Mouse (Mus musculus) inflammation-experienced regulatory T-cells, adult 6 months (primary cell): Measurements from ENCODE around the gene Oprl1. TPM values are rescaled to one million over a fixed set of nuclear protein-coding genes. Genes with fewer than 3 reads are reported as not detected.

Source experiments
- ATAC-seq: one replicate; pipeline ENCODE4 v1.8.0; 2017
- polyA plus RNA-seq, 3 experiments: library from polyadenylated mRNA; unstranded; fragments of 100-300 nt; shearing (Covaris generic); gene quantifications; one replicate each; pipeline ENCODE4 v1.2.1; 2017

Gene Oprl1
- polyA plus RNA-seq = under 1 TPM in 1 of 3 experiments, not detected in 2; 0.68 TPM

DNA sequence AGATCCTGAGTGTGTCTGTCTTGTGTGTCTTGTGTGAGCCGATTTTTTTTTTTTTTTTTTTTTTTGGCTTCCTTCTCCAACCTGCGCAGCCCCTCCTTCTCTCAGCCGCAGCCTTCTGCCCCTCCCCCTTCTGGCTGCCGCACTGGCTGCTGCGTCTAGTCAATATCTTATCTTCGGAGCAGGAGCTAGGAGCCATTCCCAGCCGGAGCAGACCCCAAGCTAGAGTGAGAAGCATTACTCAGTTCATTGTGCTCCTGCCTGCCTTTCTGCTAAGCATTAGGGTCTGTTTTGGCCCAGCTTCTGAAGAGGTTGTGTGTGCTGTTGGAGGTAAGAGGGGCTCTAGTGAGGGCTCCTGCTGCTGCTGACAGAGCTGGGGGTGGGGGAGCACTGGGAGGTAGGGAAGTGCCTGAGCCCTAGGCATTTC is at the start of gene Oprl1:
Gene Oprl1 (plus strand): TSS at position 114 of the 424 bp plus-strand sequence.
- ATAC-seq = no peak

GRCm38 (mm10) chr2:181670285-181670912 is 44.4 kb upstream of the Oprl1 start:
- no peak for ATAC-seq

GRCm38 (mm10) chr2:181670913-181671311 is 43.9 kb upstream of the Oprl1 start:
- no peak for ATAC-seq

DNA sequence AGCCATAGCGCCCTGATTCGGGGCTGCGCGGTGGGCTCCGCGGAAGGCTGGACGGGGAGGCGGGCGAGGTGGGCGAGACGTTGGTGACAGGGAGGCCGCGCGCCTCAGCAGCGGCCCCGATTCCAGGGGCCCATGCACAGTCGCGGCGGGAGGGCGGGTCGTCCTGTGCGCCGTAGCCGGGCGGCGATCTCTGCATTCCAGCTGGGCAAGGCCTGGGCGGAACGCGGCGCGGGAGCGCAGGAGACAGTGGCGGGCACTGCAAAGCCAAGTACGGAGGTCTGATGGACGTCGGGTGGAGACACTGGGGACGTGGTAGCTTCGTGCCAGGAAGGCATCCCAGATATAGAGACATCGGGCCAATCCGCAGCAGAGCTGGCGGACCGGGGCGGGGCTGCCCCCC is 43.5 kb upstream of the Oprl1 start, which contains the start of gene Sox18:
Gene Sox18 (minus strand): TSS at position 315 of the 400 bp plus-strand sequence.
- ATAC-seq = no peak

- no peak for ATAC-seq
Observed at GRCm38 (mm10) chr2:181671984-181672383, 42.8 kb upstream of the Oprl1 start.

- ATAC-seq = no peak
Observed at GRCm38 (mm10) chr2:181673501-181673900, 41.3 kb upstream of the Oprl1 start.

GRCm38 (mm10) chr2:181674934-181675333 is 39.9 kb upstream of the Oprl1 start:
- no peak for ATAC-seq

DNA sequence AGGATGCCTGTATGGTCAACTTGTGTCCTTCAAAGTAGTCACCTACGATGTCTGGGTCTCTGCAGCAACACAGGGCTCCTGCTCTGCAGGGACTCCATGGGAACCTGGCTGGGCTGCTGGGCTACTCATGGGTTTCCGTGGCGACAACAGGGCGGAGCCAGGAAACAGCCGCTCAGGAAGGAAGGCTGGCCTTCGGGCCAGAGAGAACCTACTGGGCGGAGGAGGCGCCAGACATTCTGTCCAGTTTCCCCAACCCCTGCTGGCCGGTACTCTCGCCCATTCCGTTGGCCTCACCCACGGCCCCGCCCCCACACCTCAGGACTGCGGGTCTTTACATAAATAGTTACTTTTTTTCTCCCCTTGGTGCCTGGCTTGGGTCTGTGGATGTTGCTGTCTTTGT is 39.4 kb upstream of the Oprl1 start:
- ATAC-seq = no peak

GRCm38 (mm10) chr2:181676424-181676823 is 38.4 kb upstream of the Oprl1 start:
- ATAC-seq = no peak

GRCm38 (mm10) chr2:181677096-181677754 is 37.6 kb upstream of the Oprl1 start:
- no peak for ATAC-seq

- no peak for ATAC-seq
Observed at GRCm38 (mm10) chr2:181677755-181678098, 37.1 kb upstream of the Oprl1 start.

- ATAC-seq = peak; percentile 69
Observed at GRCm38 (mm10) chr2:181678780-181679179, 36.0 kb upstream of the Oprl1 start.

DNA sequence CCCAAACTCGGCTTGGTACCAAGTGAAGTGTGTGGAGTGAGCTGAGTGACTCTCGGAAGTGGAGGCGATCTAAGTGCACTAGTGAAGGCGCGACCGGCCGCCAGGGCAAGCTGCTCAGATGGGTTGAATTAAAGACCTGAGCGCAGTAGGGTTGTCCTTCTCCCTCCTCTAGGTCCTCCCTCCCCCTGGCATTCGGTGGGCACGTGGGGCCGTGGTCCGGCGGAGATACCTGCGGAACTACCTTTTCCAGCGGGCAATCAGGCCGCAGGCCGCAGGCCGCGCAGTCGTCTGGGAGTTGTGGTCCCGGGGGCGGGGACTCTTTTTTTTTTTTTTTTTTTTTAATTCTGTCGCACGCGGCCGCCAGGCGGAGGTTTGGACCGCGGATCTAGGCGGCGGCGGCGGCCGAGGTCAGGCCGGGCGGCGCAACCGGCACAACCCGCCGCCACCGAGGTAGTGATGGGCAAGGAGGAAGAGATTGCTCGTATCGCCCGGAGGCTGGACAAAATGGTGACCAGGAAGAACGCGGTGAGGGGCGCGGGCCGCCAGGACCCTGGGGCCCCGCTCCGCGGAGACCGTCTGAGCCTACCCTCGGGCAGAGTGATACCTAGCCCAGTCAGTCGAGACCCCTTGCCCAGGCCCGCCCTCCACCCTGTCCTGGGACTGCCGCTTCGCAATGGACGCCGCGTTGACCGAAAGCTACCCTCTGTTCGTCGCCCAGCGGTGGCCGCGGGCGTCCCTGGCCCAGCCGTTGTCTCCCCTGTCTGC is 34.7 kb upstream of the Oprl1 start, which contains the start of gene Tcea2:
Gene Tcea2 (plus strand): TSS at position 360 of the 765 bp plus-strand sequence.
- ATAC-seq = peak; percentile 66

- peak; percentile 51 for ATAC-seq
Observed at GRCm38 (mm10) chr2:181680716-181681117, 34.1 kb upstream of the Oprl1 start.

DNA sequence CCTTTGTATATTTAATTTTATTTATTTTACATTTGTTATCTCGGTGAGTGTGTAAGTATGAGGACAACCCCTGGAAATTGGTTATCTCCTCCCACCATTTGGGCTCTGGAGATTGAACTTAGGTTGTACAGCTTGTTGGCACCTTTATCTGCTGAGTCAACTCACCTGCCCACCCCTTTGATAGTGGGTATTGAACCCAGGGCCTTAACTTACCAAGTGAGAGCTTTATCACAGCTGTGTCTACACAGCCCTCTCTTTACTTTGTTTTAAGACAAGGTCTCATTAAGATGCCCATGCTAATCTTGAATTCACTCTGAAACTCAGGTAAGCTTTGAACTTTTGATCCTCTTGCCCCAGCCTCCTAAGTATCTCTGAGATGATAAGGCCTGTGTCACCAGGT is 32.8 kb upstream of the Oprl1 start:
- no peak for ATAC-seq

DNA sequence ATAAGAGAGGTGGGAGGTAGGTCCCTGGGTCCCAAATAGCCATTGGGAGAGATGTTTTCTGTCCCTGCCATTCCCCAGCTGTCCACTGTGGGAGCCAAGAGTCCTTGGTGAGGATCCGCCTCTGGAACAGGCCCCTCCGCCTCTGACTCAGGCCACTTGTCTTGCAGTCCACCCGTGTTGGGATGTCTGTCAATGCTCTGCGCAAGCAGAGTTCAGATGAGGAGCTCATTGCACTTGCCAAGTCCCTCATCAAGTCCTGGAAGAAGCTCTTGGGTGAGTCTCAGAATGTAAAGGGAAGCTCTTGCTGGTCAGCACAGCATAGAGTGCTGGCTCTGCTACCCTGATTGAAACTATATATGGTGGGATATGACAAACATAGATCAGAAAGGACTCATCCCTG is 31.4 kb upstream of the Oprl1 start:
- ATAC-seq = no peak

DNA sequence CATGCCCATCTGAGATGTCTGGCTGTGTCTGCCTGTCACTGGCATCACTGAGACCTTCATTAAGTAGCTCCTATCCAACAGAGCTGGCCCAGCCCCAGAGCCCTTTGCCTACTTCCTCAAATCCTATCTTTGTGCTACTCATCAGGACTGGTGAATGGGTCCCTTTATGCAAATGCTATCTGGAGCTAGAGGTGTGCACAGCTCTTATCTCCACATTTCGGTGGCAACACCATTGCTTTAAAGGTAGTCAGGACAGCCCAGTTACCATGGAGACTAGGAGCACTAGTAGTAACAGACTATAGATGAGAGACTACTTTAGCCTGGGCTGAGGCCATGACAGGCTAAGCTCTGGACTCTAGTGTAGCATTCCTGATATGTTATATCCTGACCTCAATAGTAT is 30.1 kb upstream of the Oprl1 start:
- no peak for ATAC-seq

DNA sequence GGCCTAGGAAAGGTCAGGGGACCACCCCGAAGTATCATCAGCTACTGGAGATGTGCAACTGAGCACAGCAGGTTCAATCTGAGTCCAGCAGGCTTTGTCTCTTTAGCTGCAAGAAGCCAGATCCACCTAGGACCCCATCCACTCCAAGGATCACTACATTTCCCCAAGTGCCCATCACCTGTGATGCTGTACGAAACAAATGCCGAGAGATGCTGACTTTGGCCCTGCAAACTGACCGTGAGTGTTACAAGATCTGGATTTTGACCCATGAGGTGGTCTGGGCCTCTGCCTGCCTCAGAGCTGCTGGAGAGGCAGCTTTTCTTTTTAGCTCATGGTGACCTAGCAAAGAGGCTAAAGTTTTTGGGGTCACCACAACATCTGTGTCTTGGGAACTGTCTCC is 29.1 kb upstream of the Oprl1 start:
- ATAC-seq = no peak

DNA sequence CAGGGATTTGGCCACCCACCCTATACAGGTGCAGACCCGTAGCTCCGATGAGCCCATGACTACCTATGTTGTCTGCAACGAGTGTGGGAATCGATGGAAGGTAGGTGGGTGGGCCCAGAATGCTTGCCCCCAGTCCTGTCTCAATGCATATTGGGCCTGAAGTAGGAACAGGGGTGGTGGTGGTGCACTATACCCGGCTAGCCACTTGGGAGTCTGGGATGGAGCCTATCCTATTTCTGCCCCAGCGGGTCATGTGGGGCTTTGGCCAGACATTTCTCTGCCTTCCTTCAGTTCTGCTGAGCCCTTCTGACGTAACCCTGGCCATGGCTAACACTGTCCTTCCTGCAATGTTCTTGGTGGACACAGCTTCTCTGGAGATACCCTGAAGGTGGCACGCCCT is 27.2 kb upstream of the Oprl1 start:
- no peak for ATAC-seq

- no peak for ATAC-seq
Observed at GRCm38 (mm10) chr2:181689466-181690160, 25.2 kb upstream of the Oprl1 start.

DNA sequence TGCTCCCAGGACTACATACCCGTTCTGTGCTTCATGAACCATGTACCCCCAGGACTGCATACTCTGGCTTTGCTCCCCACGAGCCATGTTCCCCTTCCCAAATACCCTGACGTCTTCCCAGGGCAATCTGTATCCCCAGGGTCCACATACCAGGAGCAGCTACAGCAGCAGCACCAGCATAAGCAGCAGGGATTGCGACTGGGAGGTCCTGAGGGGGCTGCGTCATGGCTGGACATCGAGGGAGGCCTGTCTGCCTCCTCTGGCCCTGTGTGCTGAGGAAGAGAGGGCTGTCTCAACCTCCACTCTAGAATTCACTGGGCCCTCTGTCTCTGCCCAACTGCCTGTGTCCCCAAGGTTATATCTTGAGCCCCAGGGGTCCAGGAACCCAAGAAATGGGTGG is 23.7 kb upstream of the Oprl1 start:
- no peak for ATAC-seq

GRCm38 (mm10) chr2:181691571-181691970 is 23.2 kb upstream of the Oprl1 start:
- peak; percentile 30 for ATAC-seq

DNA sequence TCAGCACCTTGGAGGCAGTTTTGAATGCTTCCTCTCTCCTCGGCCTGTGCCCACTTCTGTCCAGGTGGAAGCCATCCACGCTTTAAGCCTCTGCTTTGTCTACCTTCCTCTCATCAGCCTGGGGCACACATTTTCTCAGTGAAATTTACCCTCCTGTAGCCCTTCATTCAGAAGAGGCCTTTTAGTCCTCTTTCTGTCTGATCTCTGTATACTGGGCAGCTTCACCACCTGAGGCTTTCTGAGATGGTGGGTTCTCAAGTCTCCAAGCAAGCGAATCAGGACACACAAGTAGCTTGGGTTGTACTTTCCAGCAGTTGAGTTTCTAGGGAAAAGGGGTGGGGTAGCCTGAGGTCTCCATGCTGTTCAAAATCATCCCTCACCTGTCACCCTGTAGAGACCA is 22.5 kb upstream of the Oprl1 start:
- no peak for ATAC-seq
